Mouse (Mus musculus) limb, embryonic 14.5 days (tissue): Measurements from ENCODE around the gene Ndufs7. TPM values are rescaled to one million over a fixed set of nuclear protein-coding genes. Genes with fewer than 3 reads are reported as not detected.
"Not testable (repeated sequence)": the region's sequence is repeated elsewhere in the genome, so short reads cannot be mapped to it uniquely, and the experiment has no call there.

ENCODE experiments used
- ATAC-seq: fragments of 200-750 bp; cut with Nextera tagmentation; 2 replicates; pipeline ENCODE4 v1.8.0; 2017; ENCODE audit warnings: low read depth, moderate number of reproducible peaks, moderate TSS enrichment; ENCODE audit not compliant: low FRiP score
- DNase-seq: peaks from one replicate; pipeline ENCODE4 v3.0.0-alpha.2; 2015; ENCODE audit warnings: low spot score
- H3K27ac ChIP-seq: fragments of 300-500 bp; sonication (generic); replicated peaks from 2 replicates; pipeline ENCODE4 v1.5.1; 2014; ENCODE audit warnings: low read depth, mild to moderate bottlenecking, low read length, moderate library complexity, mixed read lengths
- H3K27me3 ChIP-seq: fragments of 300-500 bp; sonication (generic); 2 replicates; pipeline ENCODE4 v1.6.1; 2014; ENCODE audit warnings: low read length, mixed read lengths; ENCODE audit not compliant: control insufficient read depth, insufficient read depth
- H3K36me3 ChIP-seq: fragments of 300-500 bp; sonication (generic); 2 replicates; pipeline ENCODE4 v1.6.1; 2014; ENCODE audit warnings: mild to moderate bottlenecking, low read length, moderate library complexity, mixed read lengths; ENCODE audit not compliant: control insufficient read depth, insufficient read depth
- H3K4me1 ChIP-seq: fragments of 300-500 bp; sonication (generic); 2 replicates; pipeline ENCODE4 v1.6.1; 2014; ENCODE audit warnings: antibody characterized with exemption, low read length, mixed read lengths; ENCODE audit not compliant: control insufficient read depth, insufficient read depth
- H3K4me2 ChIP-seq: fragments of 300-500 bp; sonication (generic); replicated peaks from 2 replicates; pipeline ENCODE4 v1.6.1; 2014; ENCODE audit warnings: low read depth, mild to moderate bottlenecking, low read length, moderate library complexity; ENCODE audit not compliant: severe bottlenecking
- H3K4me3 ChIP-seq: fragments of 300-500 bp; sonication (generic); replicated peaks from 2 replicates; pipeline ENCODE4 v1.5.1; 2014; ENCODE audit warnings: low read length
- H3K9ac ChIP-seq: fragments of 300-500 bp; sonication (generic); 2 replicates; pipeline ENCODE4 v1.6.1; 2014; ENCODE audit warnings: mild to moderate bottlenecking, low read depth, low read length, moderate library complexity; ENCODE audit not compliant: severe bottlenecking
- H3K9me3 ChIP-seq: fragments of 300-500 bp; sonication (generic); 2 replicates; pipeline ENCODE4 v1.6.1; 2016; ENCODE audit warnings: low read length; ENCODE audit not compliant: control insufficient read depth
- POLR2A ChIP-seq: fragments of 200-500 bp; IDR thresholded peaks from 2 replicates; pipeline ENCODE4 v1.8.0; 2012; ENCODE audit warnings: inconsistent platforms, mild to moderate bottlenecking, moderate library complexity, borderline replicate concordance; ENCODE audit not compliant: insufficient read depth, insufficient read length; ENCODE audit errors: extremely low read depth
- WGBS: fragments of 180-500 bp; shearing (Covaris S2); extraction: QIAGEN DNeasy Blood & Tissue Kit; methylation state at CpG from one replicate; pipeline ENCODE4 v1.1.7; 2014; 5-methylcytosine and 5-hydroxymethylcytosine counted together
- polyA plus RNA-seq, 2 experiments: library from polyadenylated mRNA; depleted of rRNA in 1 of 2; stranded (reverse) in 1 of 2; unstranded in 1 of 2; fragments of >200 nt; fragmentation: Nextera tagmentation in 1 of 2; extraction: Ambion mirVana in 1 of 2; gene quantifications; 2 replicates each; pipeline versions ENCODE4 v1.2.1 to v1.2.3; 2012 to 2014

Ndufs7 gene
- polyA plus RNA-seq, 2 experiments: 338 to 366 TPM

GRCm38 (mm10) chr10:80242088-80242487, 6.8 kb upstream of the Ndufs7 start:
- Histone ChIP-seq H3K4me3 (no peak overlapping the region), H3K27ac (no peak overlapping the region), H3K4me2 (no peak overlapping the region), H3K9me3 (no peaks in the 10 kb centered on the region), H3K9ac (no peak overlapping the region), H3K4me1 (peaks cover 3% of the 10 kb centered on the region; the same call in 1 of the 2 replicates), H3K27me3 (no peaks in the 10 kb centered on the region), H3K36me3 (peaks cover 77% of the 10 kb centered on the region)
- ATAC-seq (no peak), DNase-seq (no peak)
- WGBS: 81% methylated on average over 9 of the region's 9 CpGs
- TF ChIP-seq POLR2A: no peak

DNA sequence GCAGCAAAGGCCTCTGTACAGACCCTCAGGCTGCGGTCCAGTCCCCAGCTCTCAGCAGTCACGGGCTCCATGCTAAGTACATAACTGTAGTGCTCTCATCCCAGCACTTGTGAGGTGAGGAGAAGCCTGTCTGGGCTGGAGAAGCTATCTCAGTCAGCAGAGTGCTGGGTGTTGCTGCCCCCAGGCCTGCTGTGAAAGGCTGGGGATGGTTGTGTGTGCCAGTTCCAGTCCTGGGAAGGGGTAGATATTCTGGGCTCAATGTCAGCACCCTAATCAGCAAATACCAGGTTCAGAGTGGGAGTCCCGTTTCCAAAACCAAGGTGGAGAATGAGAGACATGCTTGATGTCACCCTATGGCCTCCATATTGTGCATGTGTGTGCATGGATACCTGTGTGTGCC, 6.3 kb upstream of the Ndufs7 start:
- H3K4me3 ChIP-seq: no peak overlapping the region

GRCm38 (mm10) chr10:80244791-80245399, 4.0 kb upstream of the Ndufs7 start:
- Histone ChIP-seq H3K4me3 (no peak overlapping the region), H3K9me3 (no peaks in the 10 kb centered on the region), H3K36me3 (peaks cover 49% of the 10 kb centered on the region), H3K4me2 (no peak overlapping the region), H3K4me1 (peaks cover 8% of the 10 kb centered on the region; the same call in 1 of the 2 replicates), H3K27ac (no peak overlapping the region), H3K27me3 (no peaks in the 10 kb centered on the region), H3K9ac (no peak overlapping the region)
- DNase-seq (peak; percentile 79), ATAC-seq (no peak)
- WGBS: 36% methylated on average over 5 of the region's 5 CpGs
- TF ChIP-seq POLR2A: no peak

More for the DNA sequence above, 6.3 kb upstream of the Ndufs7 start:
- Histone ChIP-seq H3K9me3 (no peaks in the 10 kb centered on the region), H3K36me3 (peaks cover 72% of the 10 kb centered on the region), H3K9ac (no peak overlapping the region), H3K27me3 (no peaks in the 10 kb centered on the region), H3K27ac (no peak overlapping the region), H3K4me1 (peaks cover 3% of the 10 kb centered on the region; the same call in 1 of the 2 replicates), H3K4me2 (no peak overlapping the region)
- no peak for ATAC-seq
- no peak for DNase-seq
- 83% methylated on average over 3 of the region's 3 CpGs for WGBS
- TF ChIP-seq POLR2A: no peak

DNA sequence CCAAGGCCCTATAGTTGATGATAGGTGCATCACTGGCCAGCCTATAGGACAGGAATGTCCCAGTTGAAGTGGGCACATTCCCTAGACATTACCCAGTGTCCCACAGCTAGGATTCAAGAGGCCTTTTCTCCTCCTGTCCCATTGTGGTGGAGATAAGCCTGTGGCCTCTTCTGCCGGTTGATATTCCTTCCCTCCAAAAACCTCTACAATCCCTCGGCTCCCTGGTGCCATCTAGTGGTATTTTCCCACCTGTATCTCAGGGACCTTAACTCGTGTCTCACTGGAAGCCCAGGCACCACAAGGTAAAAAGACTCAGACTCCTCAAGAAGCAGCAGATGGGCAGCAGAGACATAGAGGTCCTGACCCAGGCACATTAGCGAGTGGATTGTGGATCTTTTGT, 3.3 kb upstream of the Ndufs7 start:
- Histone ChIP-seq H3K9ac (no peak overlapping the region), H3K27ac (no peak overlapping the region)
- ATAC-seq: no peak

DNA sequence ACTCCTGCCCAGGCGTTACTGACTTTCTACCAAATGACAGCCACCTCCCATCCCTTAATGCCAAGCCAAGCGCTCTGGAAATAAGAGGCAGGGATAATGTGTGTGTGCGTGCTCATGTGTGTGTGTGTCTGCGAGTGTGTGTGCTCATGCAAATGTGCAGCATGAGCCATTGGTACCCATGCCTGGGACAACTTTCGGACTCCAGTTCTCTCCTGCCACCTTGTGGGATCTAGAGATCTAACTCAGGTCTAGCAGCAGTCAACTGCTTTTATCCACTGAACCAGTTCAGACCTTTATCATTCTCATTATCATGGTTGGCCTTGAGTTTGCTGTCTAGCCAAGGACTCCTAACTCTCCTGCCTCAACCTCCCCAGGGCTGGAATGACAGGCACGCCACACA, 1.1 kb upstream of the Ndufs7 start:
- peak; percentile 44 for DNase-seq
- no peak for ATAC-seq
- Histone ChIP-seq H3K4me1 (peaks cover 11% of the 10 kb centered on the region; the same call in 1 of the 2 replicates), H3K9me3 (no peaks in the 10 kb centered on the region), H3K36me3 (peaks cover 21% of the 10 kb centered on the region), H3K9ac (no peak overlapping the region), H3K4me3 (no peak overlapping the region), H3K27me3 (no peaks in the 10 kb centered on the region), H3K4me2 (no peak overlapping the region), H3K27ac (no peak overlapping the region)
- TF ChIP-seq POLR2A: no peak
- WGBS: 53% methylated on average over 6 of the region's 6 CpGs

More for the DNA sequence above, 3.3 kb upstream of the Ndufs7 start:
- Histone ChIP-seq H3K36me3 (peaks cover 42% of the 10 kb centered on the region), H3K4me2 (no peak overlapping the region), H3K4me1 (peaks cover 11% of the 10 kb centered on the region; the same call in 1 of the 2 replicates), H3K27me3 (no peaks in the 10 kb centered on the region), H3K9me3 (no peaks in the 10 kb centered on the region), H3K4me3 (no peak overlapping the region)
- TF ChIP-seq POLR2A: no peak
- peak; percentile 86 for DNase-seq
- 7% methylated on average over 4 of the region's 4 CpGs for WGBS

- not testable (repeated sequence) for ATAC-seq, H3K27ac ChIP-seq, DNase-seq, H3K9ac ChIP-seq, H3K9me3 ChIP-seq, H3K27me3 ChIP-seq
- 34% methylated on average over 3 of the region's 3 CpGs for WGBS
- Histone ChIP-seq H3K4me1 (peaks cover 11% of the 10 kb centered on the region; the same call in 1 of the 2 replicates), H3K4me3 (peak overlapping the region; percentile 74), H3K4me2 (peak overlapping the region; percentile 89), H3K36me3 (peaks cover 21% of the 10 kb centered on the region)
Observed at GRCm38 (mm10) chr10:80248437-80248836, 484 bp upstream of the Ndufs7 start.
